Mouse (Mus musculus) MEL (cell line): ENCODE results near the gene Ddost.

Experiments
- CTCF ChIP-seq, 3 experiments: IDR thresholded peaks in 2 of 3; conservative IDR thresholded peaks in 1 of 3; 2 replicates each; pipeline ENCODE4 v1.5.1; 2011 to 2012; ENCODE audit warnings: low read length in 3 of 3, low read depth in 2 of 3, mild to moderate bottlenecking in 2 of 3, improper control_type of control experiment in 1 of 3, inconsistent platforms in 1 of 3, mixed read lengths in 1 of 3, moderate library complexity in 1 of 3; ENCODE audit not compliant: control insufficient read depth in 1 of 3, insufficient read depth in 1 of 3, poor library complexity in 1 of 3, severe bottlenecking in 1 of 3
- EP300 ChIP-seq, 2 experiments: IDR thresholded peaks; 2 replicates each; pipeline ENCODE4 v1.6.1; 2011; ENCODE audit warnings: improper control_type of control experiment in 2 of 2, low read length in 2 of 2, low read depth in 1 of 2, mild to moderate bottlenecking in 1 of 2
- GATA1 ChIP-seq: IDR thresholded peaks from 2 replicates; pipeline ENCODE4 v1.6.1; 2011; ENCODE audit warnings: low read depth, low read length, improper control_type of control experiment
- RCOR1 ChIP-seq: IDR thresholded peaks from 2 replicates; pipeline ENCODE4 v1.6.1; 2012; ENCODE audit warnings: low read depth, mild to moderate bottlenecking, inconsistent platforms, low read length, improper control_type of control experiment
- SMC3 ChIP-seq: IDR thresholded peaks from 2 replicates; pipeline ENCODE4 v1.6.1; 2011; ENCODE audit warnings: low read depth, low read length, improper control_type of control experiment
- TAL1 ChIP-seq: IDR thresholded peaks from 2 replicates; pipeline ENCODE4 v1.6.1; 2012; ENCODE audit warnings: mild to moderate bottlenecking, inconsistent platforms, low read length, moderate library complexity, mixed read lengths
- ZNF384 ChIP-seq: IDR thresholded peaks from 2 replicates; pipeline ENCODE4 v1.6.1; 2012; ENCODE audit warnings: low read depth, mild to moderate bottlenecking, inconsistent platforms, low read length, improper control_type of control experiment

DNA sequence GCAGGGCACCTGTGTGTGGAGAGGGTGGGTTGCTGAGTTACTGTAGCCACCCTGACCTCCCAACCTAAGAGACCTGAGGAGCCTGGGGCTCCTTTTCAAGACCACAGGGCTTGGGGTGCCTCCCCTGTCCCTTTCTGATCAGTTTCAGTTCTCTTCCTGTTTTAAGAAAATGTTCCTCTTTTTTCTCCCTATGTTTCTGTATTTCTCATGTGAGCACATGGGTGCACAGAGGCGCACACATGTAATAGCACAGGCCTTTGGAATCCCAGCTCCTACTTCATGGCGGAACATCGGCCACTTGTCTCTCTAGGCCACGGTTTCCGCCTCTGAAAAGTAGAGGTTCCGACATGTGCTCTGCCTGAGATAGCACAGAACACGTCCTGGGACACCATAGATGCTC is 15.8 kb upstream of the Ddost start:
- TF ChIP-seq RCOR1 = no peak
- TF ChIP-seq TAL1 = no peak
- TF ChIP-seq ZNF384 = no peak
- no peak for TF ChIP-seq CTCF (IDR thresholded peaks at IDR 0.05 in 2 of 3, conservative IDR thresholded peaks at IDR 0.05 in 1 of 3; ENCODE audit: control insufficient read depth in 1 of 3, insufficient read depth in 1 of 3, low read depth in 2 of 3, low read length in 3 of 3, poor library complexity in 1 of 3, severe bottlenecking in 1 of 3)
- TF ChIP-seq SMC3 = no peak
- TF ChIP-seq GATA1 = no peak
- TF ChIP-seq EP300 (IDR thresholded peaks at IDR 0.05; ENCODE audit: low read depth in 1 of 2, low read length in 2 of 2) = no peak
